Mouse (Mus musculus): ENCODE results near the gene Yae1d1. TPM values are rescaled to one million over a fixed set of nuclear protein-coding genes. Genes with fewer than 3 reads are reported as not detected.

Yae1d1 gene
- 72.3 and 73.2 TPM in 2 replicates for polyA plus RNA-seq (2015; fragmentation: Nextera tagmentation; extraction: Ambion mirVana)

DNA sequence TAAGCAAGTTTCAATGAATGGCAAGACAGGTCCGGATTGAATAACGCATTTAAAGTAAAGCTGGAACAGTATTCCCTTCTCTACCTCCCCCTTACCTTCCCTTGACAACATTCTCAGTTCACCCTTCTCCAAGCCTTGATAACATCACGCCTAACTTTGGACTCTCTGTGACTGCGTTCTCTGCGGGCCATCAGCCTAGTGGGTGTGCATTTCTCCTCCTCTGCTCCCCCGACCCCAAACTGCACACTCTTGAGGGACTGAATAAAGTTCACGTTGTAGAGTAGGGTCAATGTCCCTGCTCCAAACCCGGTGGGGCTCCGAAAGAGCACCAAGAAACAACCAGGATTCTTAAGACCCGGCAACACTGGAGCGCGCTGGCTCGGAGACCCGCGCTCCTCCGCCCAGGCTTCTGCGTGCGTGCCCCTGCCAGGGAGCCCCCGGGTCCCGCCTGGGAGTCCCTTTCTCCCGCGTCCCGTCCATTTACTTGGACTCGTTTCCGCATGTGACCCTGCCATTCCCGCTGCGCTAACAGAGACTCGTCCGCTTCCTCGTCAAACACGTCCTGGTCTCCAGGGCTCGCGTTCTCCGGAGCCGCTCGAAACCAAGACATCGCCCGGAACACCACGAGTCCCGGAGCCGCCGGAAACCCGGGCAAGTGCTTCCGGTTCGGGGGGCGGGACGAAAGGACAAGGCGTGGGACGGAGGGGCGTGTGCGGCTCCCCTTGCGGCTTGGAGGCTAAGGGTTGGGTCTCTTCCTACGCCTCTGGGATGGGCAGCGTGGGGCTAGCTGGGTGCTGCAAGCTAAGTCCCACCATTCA is at the start of gene Yae1d1:
Yae1d1 (minus strand) TSS at position 653 of the 818 bp plus-strand sequence.
- peak within 1 kb of the TSS; percentile 80 for H3K4me2 ChIP-seq
- ATAC-seq (replicated peaks; ENCODE audit: insufficient number of reproducible peaks, insufficient read depth, low FRiP score, low read depth) = peak; percentile 97
- under 1% methylated on average over 53 of the region's 54 CpGs for WGBS
- H3K9ac ChIP-seq = peak within 1 kb of the TSS; percentile 85
- H3K36me3 ChIP-seq = peaks cover under 1% of the 10 kb centered on the region; the same call in 1 of the 2 replicates
- H3K4me1 ChIP-seq (replicated peaks) = peaks cover 7% of the 10 kb centered on the region
- no peaks in the 10 kb centered on the region for H3K9me3 ChIP-seq (replicated peaks)
- no peaks in the 10 kb centered on the region for H3K27me3 ChIP-seq
- H3K4me3 ChIP-seq = peak within 1 kb of the TSS; percentile 94
- peak within 1 kb of the TSS; percentile 91 for H3K27ac ChIP-seq

DNA sequence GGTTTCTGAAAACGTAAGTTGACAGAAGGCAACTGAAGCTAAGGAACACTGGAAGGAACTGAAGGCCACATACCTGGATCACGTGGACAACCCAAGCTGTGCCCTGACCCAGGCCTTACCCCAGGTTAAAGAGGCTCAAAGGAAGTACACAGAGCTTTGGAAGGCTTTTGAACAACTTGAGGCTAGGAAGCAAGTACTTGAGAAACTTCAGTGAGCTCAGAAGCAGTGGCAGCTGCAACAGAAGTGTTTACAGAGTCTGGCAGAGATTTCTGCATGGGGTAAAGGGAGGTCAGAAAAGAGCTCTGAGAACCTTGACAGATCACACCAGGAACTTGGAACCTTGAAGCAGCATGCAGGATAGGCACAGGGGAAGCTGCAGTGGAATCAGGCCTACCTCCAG is 45.7 kb upstream of the Yae1d1 start:
- ATAC-seq (replicated peaks; ENCODE audit: insufficient number of reproducible peaks, insufficient read depth, low FRiP score, low read depth) = no peak
- no peaks in the 10 kb centered on the region for H3K4me1 ChIP-seq (replicated peaks)
- H3K4me3 ChIP-seq = no peak overlapping the region
- WGBS = 58% methylated on average over 2 of the region's 2 CpGs
- H3K9me3 ChIP-seq (replicated peaks) = no peaks in the 10 kb centered on the region
- no peak overlapping the region for H3K9ac ChIP-seq
- H3K27me3 ChIP-seq = no peaks in the 10 kb centered on the region
- H3K36me3 ChIP-seq = no peaks in the 10 kb centered on the region
- no peak overlapping the region for H3K4me2 ChIP-seq
- no peak overlapping the region for H3K27ac ChIP-seq

DNA sequence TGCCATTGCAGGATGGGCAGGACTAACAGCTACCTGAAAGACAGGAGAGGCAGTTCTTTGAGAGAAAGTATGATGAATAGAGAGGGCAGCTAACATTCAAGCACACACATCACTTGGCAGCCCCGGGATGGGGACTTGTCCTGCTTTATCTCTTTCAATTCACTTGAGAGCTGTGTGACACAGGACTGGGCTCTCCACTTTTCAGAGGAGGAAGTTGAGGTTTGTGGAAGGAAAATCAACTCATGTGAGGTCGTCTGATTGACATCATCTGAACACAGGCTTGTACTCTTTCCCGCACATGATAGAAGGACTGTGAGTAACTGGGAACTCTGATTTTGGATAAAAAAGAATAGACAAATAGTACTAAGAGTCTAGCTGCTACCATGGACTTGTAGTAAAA is 23.5 kb upstream of the Yae1d1 start:
- no peaks in the 10 kb centered on the region for H3K27me3 ChIP-seq
- H3K4me1 ChIP-seq (replicated peaks) = no peaks in the 10 kb centered on the region
- no peak overlapping the region for H3K27ac ChIP-seq
- no peaks in the 10 kb centered on the region for H3K36me3 ChIP-seq
- H3K4me2 ChIP-seq = no peak overlapping the region
- 58% methylated on average over 3 of the region's 3 CpGs for WGBS
- no peak for ATAC-seq (replicated peaks; ENCODE audit: insufficient number of reproducible peaks, insufficient read depth, low FRiP score, low read depth)
- H3K9me3 ChIP-seq (replicated peaks) = no peaks in the 10 kb centered on the region
- no peak overlapping the region for H3K4me3 ChIP-seq
- no peak overlapping the region for H3K9ac ChIP-seq

DNA sequence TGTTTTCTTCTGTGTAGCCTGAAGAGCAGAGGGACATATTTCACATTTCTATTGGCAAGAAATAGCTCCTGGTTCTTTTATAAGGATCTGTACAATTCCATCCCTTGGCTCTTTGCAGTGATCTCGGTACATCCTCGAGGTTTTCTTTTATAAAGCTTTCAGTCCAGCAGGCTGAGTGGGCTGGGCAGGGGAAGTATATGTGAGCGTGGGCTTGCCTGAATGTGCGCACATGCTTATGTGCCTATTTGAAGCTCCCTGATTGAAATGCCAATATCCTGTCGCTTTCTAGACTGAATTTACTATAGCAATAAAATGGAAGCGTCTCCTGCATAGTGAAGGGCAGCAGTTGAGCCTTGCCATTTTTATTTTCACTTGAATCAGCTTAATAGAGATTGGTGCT is 20.1 kb upstream of the Yae1d1 start:
- ATAC-seq (replicated peaks; ENCODE audit: insufficient number of reproducible peaks, insufficient read depth, low FRiP score, low read depth) = no peak
- WGBS = 79% methylated on average over 6 of the region's 6 CpGs
- H3K4me3 ChIP-seq = no peak overlapping the region
- H3K4me2 ChIP-seq = no peak overlapping the region
- H3K36me3 ChIP-seq = no peaks in the 10 kb centered on the region
- no peaks in the 10 kb centered on the region for H3K9me3 ChIP-seq (replicated peaks)
- no peak overlapping the region for H3K27ac ChIP-seq
- no peaks in the 10 kb centered on the region for H3K27me3 ChIP-seq
- H3K4me1 ChIP-seq (replicated peaks) = no peaks in the 10 kb centered on the region
- H3K9ac ChIP-seq = no peak overlapping the region

DNA sequence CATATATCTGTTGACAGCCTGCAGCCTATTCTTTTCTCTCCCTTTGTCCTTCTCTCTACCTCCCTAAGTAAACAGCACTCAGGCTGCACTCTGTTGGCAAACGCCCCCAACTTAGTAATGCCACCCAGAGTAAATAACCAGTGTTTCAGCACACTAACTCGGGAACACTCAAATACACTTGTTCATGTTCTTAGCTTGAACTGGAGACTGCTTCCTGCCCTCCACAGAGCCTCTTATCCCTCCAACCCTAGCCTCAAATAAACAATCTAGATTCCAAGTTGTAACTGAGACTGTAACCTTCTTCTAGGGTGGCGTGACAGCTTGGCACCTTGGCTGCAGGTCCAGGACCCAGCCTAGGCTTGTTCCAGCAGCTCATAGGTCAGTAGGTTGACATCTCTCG is 17.9 kb upstream of the Yae1d1 start:
- Histone ChIP-seq H3K4me1 (replicated peaks) (no peaks in the 10 kb centered on the region), H3K4me2 (no peak overlapping the region), H3K9me3 (replicated peaks) (no peaks in the 10 kb centered on the region), H3K9ac (no peak overlapping the region), H3K27ac (no peak overlapping the region), H3K36me3 (no peaks in the 10 kb centered on the region), H3K4me3 (no peak overlapping the region), H3K27me3 (no peaks in the 10 kb centered on the region)
- 64% methylated on average over 4 of the region's 4 CpGs for WGBS
- no peak for ATAC-seq (replicated peaks; ENCODE audit: insufficient number of reproducible peaks, insufficient read depth, low FRiP score, low read depth)

DNA sequence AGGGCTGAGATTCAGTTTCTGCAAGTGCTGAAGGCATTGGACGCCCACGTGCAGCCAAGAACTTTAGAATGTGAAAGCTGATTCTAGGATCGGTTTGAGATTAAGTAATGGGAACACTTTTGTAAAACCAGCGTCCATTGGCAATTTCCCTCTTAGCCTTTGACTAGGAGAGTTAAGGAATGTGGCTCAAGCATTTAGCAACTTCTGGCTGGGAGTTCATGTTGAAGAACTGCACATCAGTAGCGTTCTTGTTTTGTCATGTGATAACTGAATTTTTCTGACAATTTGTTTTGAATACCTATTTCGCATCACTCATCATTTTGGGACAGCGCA is 332 bp upstream of the Yae1d1 start:
- Histone ChIP-seq H3K9ac (peak overlapping the region; percentile 85), H3K4me3 (peak overlapping the region; percentile 94), H3K4me1 (replicated peaks) (peaks cover 7% of the 10 kb centered on the region), H3K27me3 (no peaks in the 10 kb centered on the region), H3K4me2 (peak overlapping the region; percentile 80), H3K27ac (peak overlapping the region; percentile 91), H3K9me3 (replicated peaks) (no peaks in the 10 kb centered on the region), H3K36me3 (no peaks in the 10 kb centered on the region)
- WGBS = 34% methylated on average over 7 of the region's 7 CpGs
- ATAC-seq (replicated peaks; ENCODE audit: insufficient number of reproducible peaks, insufficient read depth, low FRiP score, low read depth) = no peak

DNA sequence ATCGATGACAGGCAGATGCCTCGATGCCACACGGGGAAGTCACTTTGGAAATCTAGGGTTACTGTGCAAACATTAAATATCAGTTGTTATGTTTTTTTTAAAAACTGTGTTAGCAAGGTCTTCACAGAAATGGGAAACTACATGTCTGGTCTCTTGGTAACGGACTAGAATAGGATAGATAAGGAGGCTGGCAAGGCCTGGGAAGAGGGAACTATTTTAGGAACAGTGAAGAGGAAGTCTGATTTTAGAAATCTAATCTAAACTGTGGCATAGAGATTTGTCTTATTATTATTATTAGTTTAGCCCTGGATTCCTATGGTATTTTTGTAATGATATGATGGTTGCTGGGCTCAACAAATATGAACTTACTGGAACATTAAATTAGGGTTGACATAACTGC is 1.1 kb downstream of the Yae1d1 start:
- Histone ChIP-seq H3K4me3 (peak overlapping the region; percentile 94), H3K4me1 (replicated peaks) (peaks cover 7% of the 10 kb centered on the region), H3K27me3 (no peaks in the 10 kb centered on the region), H3K9me3 (replicated peaks) (no peaks in the 10 kb centered on the region), H3K36me3 (peaks cover 9% of the 10 kb centered on the region), H3K9ac (peak overlapping the region; percentile 17; the same call in 1 of the 2 replicates), H3K4me2 (peak overlapping the region; percentile 80), H3K27ac (peak overlapping the region; percentile 91)
- ATAC-seq (replicated peaks; ENCODE audit: insufficient number of reproducible peaks, insufficient read depth, low FRiP score, low read depth) = no peak
- WGBS = 20% methylated on average over 4 of the region's 4 CpGs

DNA sequence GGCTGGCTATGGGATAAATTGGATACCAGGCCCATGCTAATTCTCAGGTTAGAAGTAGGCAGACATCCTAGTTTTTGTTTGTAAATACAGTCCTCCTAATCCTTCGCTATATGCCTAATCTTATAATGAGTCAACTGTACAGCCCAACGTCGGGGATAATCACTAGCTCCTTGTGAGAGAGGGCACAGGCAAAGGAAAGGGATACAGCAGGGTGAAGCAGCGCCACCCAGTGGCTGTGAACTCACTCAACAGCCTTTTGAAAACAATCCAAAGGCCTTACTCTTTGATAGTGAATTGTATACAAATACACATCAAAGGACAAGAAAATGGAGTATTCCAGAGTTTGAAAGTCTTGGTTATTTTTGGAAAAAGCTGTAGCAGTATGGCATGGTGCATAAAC is 10.0 kb downstream of the Yae1d1 start:
- no peak for ATAC-seq (replicated peaks; ENCODE audit: insufficient number of reproducible peaks, insufficient read depth, low FRiP score, low read depth)
- H3K36me3 ChIP-seq = peaks cover 34% of the 10 kb centered on the region
- 34% methylated on average over 4 of the region's 4 CpGs for WGBS

DNA sequence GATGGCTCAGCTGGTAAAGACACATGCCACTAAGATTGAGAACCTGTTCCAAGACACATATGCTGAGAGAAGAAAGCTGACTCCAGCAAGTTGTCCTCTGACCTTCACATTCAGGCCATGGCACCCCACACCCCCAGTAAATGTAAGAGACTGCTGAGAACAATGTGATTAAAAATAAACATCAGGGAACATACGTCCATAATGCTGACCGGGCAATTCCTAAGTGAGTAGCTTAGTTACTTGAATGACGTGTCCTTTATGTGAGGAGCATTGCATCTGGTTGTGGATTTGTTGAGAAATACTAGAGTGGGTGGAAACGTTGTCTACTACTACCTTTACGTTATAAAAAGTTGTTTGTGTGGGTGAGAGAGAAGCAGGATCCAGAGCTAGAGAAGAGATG is 10.5 kb downstream of the Yae1d1 start:
- ATAC-seq (replicated peaks; ENCODE audit: insufficient number of reproducible peaks, insufficient read depth, low FRiP score, low read depth) = no peak
- no peak overlapping the region for H3K27ac ChIP-seq
- no peak overlapping the region for H3K4me3 ChIP-seq
- H3K27me3 ChIP-seq = no peaks in the 10 kb centered on the region
- no peaks in the 10 kb centered on the region for H3K9me3 ChIP-seq (replicated peaks)
- H3K4me1 ChIP-seq (replicated peaks) = no peaks in the 10 kb centered on the region
- H3K9ac ChIP-seq = no peak overlapping the region
- 69% methylated on average over 5 of the region's 5 CpGs for WGBS
- no peak overlapping the region for H3K4me2 ChIP-seq
- H3K36me3 ChIP-seq = peaks cover 31% of the 10 kb centered on the region

More for the DNA sequence above, 10.0 kb downstream of the Yae1d1 start:
- Histone ChIP-seq H3K9me3 (replicated peaks) (no peaks in the 10 kb centered on the region), H3K4me1 (replicated peaks) (no peaks in the 10 kb centered on the region), H3K27ac (no peak overlapping the region), H3K27me3 (no peaks in the 10 kb centered on the region), H3K4me3 (no peak overlapping the region), H3K4me2 (no peak overlapping the region), H3K9ac (no peak overlapping the region)

DNA sequence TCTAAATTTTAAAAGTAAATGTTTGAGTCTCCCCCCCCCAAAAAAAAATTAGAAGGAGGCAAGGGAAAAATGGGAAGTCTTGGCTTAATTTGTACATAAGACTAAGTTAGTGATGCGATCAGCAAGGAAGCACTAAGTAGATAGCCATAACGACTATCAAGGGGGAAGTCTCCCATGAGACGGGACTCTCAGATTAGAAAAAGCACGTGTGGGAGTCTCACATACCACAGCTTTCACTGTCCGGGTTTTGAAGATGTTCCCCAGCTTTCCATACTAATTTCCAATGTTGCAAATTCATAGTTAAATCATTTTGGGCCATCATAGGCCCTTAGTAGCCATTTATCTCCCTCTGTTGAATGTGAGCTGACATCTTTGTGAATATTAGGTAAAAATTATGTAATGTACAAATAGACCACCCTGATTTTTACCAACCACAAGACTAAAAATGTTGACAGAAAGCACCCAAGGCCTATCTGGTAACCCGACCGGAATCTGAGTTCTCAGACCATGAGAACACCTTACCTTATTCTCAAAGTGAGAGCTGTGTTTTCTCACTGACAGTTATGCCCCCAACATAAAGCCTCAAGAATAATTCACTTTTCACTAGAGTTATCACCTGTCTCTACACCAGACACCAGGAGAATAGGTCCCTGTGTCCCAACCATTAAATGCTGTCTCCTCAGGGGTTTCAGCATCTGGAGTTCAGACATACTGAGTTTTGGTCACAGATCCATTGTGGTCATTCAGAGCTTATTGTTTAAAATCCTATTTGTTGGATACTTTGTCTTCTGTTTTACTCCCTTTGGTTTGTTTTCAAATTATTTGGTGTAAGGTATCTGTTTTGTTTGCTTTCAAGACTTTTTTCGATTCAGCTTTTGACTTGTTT is 16.1 kb downstream of the Yae1d1 start:
- Histone ChIP-seq H3K4me1 (replicated peaks) (0 out of 2 replicates have a peak, but pooled peaks cover 2% of the 10 kb centered on the region), H3K4me2 (no peak overlapping the region), H3K9me3 (replicated peaks) (no peaks in the 10 kb centered on the region), H3K9ac (no peak overlapping the region), H3K4me3 (no peak overlapping the region), H3K27ac (no peak overlapping the region), H3K36me3 (no peaks in the 10 kb centered on the region), H3K27me3 (no peaks in the 10 kb centered on the region)
- no peak for ATAC-seq (replicated peaks; ENCODE audit: insufficient number of reproducible peaks, insufficient read depth, low FRiP score, low read depth)
- 65% methylated on average over 8 of the region's 8 CpGs for WGBS

DNA sequence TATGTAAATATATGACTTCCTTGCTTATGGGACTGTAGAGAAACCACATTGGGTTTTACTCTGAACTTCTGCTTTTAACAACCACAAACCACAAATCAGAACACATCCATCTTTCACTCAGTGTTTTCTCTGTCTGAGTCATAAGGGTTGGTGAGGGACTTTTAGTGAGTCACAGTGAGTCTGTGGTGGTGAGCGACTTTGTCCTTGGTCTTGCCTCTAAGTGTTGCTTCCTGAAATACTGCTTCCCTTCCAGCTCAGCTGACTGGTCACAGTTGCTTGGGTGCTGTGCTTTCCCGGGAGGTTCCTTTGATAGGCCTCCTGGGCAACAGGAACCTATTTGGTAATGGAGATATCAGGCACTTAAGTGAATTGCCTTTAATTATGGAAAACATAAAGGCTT is 17.3 kb downstream of the Yae1d1 start:
- H3K27ac ChIP-seq = no peak overlapping the region
- no peak for ATAC-seq (replicated peaks; ENCODE audit: insufficient number of reproducible peaks, insufficient read depth, low FRiP score, low read depth)
- 0 out of 2 replicates have a peak, but pooled peaks cover 2% of the 10 kb centered on the region for H3K4me1 ChIP-seq (replicated peaks)
- H3K4me3 ChIP-seq = no peak overlapping the region
- no peak overlapping the region for H3K4me2 ChIP-seq
- no peaks in the 10 kb centered on the region for H3K27me3 ChIP-seq
- no peaks in the 10 kb centered on the region for H3K36me3 ChIP-seq
- H3K9ac ChIP-seq = no peak overlapping the region
- no peaks in the 10 kb centered on the region for H3K9me3 ChIP-seq (replicated peaks)
- 30% methylated on average over 2 of the region's 2 CpGs for WGBS
